Mouse (Mus musculus): ENCODE data around the gene Tigd3. TPM values are rescaled to one million over a fixed set of nuclear protein-coding genes. Genes with fewer than 3 reads are reported as not detected.

The Tigd3 gene
- polyA plus RNA-seq, 1 experiment from 2014 or later = 1.8 TPM

DNA sequence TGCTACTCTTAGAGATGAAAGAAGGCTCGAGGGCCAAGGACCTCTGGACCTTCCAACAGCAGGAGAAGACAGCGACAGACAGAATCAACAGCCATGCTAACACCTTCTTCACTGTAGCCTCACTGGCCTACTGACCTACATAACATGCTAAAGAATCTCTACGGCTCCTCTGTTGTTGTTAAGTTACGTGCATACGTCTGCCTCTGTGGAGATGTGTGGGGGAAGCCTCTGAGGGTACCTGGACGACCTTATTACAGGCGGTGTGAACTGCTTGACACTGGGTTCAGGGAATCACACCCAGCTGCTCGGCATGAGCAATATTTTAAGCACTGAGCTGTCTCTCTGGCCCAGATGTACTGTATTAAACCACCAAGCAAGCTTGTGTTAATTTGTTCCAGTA, 33.6 kb upstream of the Tigd3 start:
- no peak overlapping the region for H3K27ac ChIP-seq (replicated peaks in 1 of 2; ENCODE audit: control insufficient read depth in 1 of 2, insufficient read depth in 1 of 2, low read depth in 2 of 2, low read length in 2 of 2)

GRCm38 (mm10) chr19:5927026-5927425, 33.1 kb upstream of the Tigd3 start:
- no peak overlapping the region for H3K4me2 ChIP-seq (ENCODE audit: low read length)
- no peaks in the 10 kb centered on the region for H3K27me3 ChIP-seq (ENCODE audit: control insufficient read depth, insufficient read depth, low read length)
- H3K4me3 ChIP-seq (ENCODE audit: control insufficient read depth in 1 of 2, insufficient read depth in 1 of 2, low read depth in 1 of 2, low read length in 2 of 2) = no peak overlapping the region
- 80% methylated on average over 11 of the region's 11 CpGs for WGBS
- H3K9me3 ChIP-seq (ENCODE audit: control insufficient read depth, low read length) = no peaks in the 10 kb centered on the region
- H3K36me3 ChIP-seq (ENCODE audit: control insufficient read depth, insufficient read depth, low read length) = no peaks in the 10 kb centered on the region
- ATAC-seq (ENCODE audit: insufficient number of reproducible peaks, insufficient read depth, low FRiP score, low read depth) = no peak
- H3K4me1 ChIP-seq (ENCODE audit: control insufficient read depth in 2 of 2, insufficient read depth in 2 of 2, low read length in 2 of 2) = peaks cover 23 to 41% of the 10 kb centered on the region in 2 experiments
- H3K27ac ChIP-seq (replicated peaks in 1 of 2; ENCODE audit: control insufficient read depth in 1 of 2, insufficient read depth in 1 of 2, low read depth in 2 of 2, low read length in 2 of 2) = no peak overlapping the region
- H3K9ac ChIP-seq (ENCODE audit: low read length) = no peak overlapping the region

More for the DNA sequence above, 33.6 kb upstream of the Tigd3 start:
- Histone ChIP-seq H3K36me3 (ENCODE audit: control insufficient read depth, insufficient read depth, low read length) (no peaks in the 10 kb centered on the region), H3K27me3 (ENCODE audit: control insufficient read depth, insufficient read depth, low read length) (no peaks in the 10 kb centered on the region), H3K4me1 (ENCODE audit: control insufficient read depth in 2 of 2, insufficient read depth in 2 of 2, low read length in 2 of 2) (peaks cover 19 to 36% of the 10 kb centered on the region in 2 experiments), H3K4me2 (ENCODE audit: low read length) (no peak overlapping the region), H3K4me3 (ENCODE audit: control insufficient read depth in 1 of 2, insufficient read depth in 1 of 2, low read depth in 1 of 2, low read length in 2 of 2) (no peak overlapping the region), H3K9ac (ENCODE audit: low read length) (no peak overlapping the region), H3K9me3 (ENCODE audit: control insufficient read depth, low read length) (no peaks in the 10 kb centered on the region)
- WGBS = 73% methylated on average over 8 of the region's 8 CpGs
- no peak for ATAC-seq (ENCODE audit: insufficient number of reproducible peaks, insufficient read depth, low FRiP score, low read depth)

GRCm38 (mm10) chr19:5925311-5925855, 31.4 kb upstream of the Tigd3 start:
- peaks cover 28 to 48% of the 10 kb centered on the region in 2 experiments for H3K4me1 ChIP-seq (ENCODE audit: control insufficient read depth in 2 of 2, insufficient read depth in 2 of 2, low read length in 2 of 2)
- peak overlapping the region; percentile 47 to 89 for H3K27ac ChIP-seq (replicated peaks in 1 of 2; ENCODE audit: control insufficient read depth in 1 of 2, insufficient read depth in 1 of 2, low read depth in 2 of 2, low read length in 2 of 2)
- no peaks in the 10 kb centered on the region for H3K27me3 ChIP-seq (ENCODE audit: control insufficient read depth, insufficient read depth, low read length)
- ATAC-seq (ENCODE audit: insufficient number of reproducible peaks, insufficient read depth, low FRiP score, low read depth) = no peak
- peak overlapping the region; percentile 45 for H3K9ac ChIP-seq (ENCODE audit: low read length)
- H3K4me2 ChIP-seq (ENCODE audit: low read length) = peak overlapping the region; percentile 98
- H3K4me3 ChIP-seq (ENCODE audit: control insufficient read depth in 1 of 2, insufficient read depth in 1 of 2, low read depth in 1 of 2, low read length in 2 of 2) = peak overlapping the region; percentile 65 to 73
- H3K9me3 ChIP-seq (ENCODE audit: control insufficient read depth, low read length) = no peaks in the 10 kb centered on the region
- 25% methylated on average over 11 of the region's 11 CpGs for WGBS
- no peaks in the 10 kb centered on the region; the same call in 1 of the 2 replicates for H3K36me3 ChIP-seq (ENCODE audit: control insufficient read depth, insufficient read depth, low read length)

- ATAC-seq (ENCODE audit: insufficient number of reproducible peaks, insufficient read depth, low FRiP score, low read depth) = peak; percentile 89
- Histone ChIP-seq H3K4me3 (ENCODE audit: control insufficient read depth in 1 of 2, insufficient read depth in 1 of 2, low read depth in 1 of 2, low read length in 2 of 2) (peak within 1 kb of the TSS; percentile 65 to 73), H3K4me2 (ENCODE audit: low read length) (peak within 1 kb of the TSS; percentile 98), H3K4me1 (ENCODE audit: control insufficient read depth in 2 of 2, insufficient read depth in 2 of 2, low read length in 2 of 2) (peaks cover 23 to 42% of the 10 kb centered on the region in 2 experiments), H3K9me3 (ENCODE audit: control insufficient read depth, low read length) (no peaks in the 10 kb centered on the region), H3K27ac (replicated peaks in 1 of 2; ENCODE audit: control insufficient read depth in 1 of 2, insufficient read depth in 1 of 2, low read depth in 2 of 2, low read length in 2 of 2) (peak within 1 kb of the TSS; percentile 86 to 89), H3K27me3 (ENCODE audit: control insufficient read depth, insufficient read depth, low read length) (no peaks in the 10 kb centered on the region), H3K9ac (ENCODE audit: low read length) (peak within 1 kb of the TSS; percentile 74), H3K36me3 (ENCODE audit: control insufficient read depth, insufficient read depth, low read length) (no peaks in the 10 kb centered on the region; the same call in 1 of the 2 replicates)
- WGBS = 0% methylated on average over 18 of the region's 18 CpGs
Observed at GRCm38 (mm10) chr19:5924713-5925093, 30.8 kb upstream of the Tigd3 start, which contains the start of gene Cdc42ep2. Gene Cdc42ep2 (minus strand): TSS chr19:5924816.

DNA sequence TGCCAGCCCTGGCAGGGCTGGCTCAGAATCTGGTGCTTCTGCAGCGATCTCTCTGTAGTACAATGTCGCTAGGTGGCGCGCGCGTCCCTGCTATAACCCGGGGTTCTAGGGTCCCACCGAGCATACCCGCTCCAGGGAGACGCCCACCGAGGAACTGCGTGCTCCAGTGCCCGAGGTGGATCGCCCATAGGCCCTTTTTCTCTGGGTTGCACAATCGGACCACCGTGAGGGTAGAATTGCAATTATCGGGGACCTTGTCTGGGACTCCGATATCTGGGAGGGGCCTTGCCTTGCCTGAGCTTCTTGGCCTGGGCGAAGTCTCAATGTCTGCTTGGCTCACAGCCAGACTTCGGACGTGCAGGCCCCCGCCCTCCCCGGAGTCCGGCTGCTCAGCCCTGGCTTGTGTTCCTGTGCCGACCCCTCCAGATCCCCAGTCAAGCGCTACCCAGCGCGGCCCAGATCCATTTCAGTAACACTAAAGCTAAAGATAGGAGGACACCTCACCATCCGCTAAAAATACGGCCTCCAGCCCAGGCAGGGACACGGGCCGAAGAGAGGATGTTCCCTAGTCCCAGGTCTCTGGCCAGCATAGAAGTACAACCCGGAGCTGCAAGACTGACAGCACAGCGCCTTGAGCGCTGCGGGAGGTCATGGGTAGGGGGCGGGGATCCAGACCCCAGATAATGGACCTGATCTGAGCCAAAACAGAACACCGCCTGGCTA, 30.2 kb upstream of the Tigd3 start:
- WGBS = 0% methylated on average over 38 of the region's 38 CpGs
- Histone ChIP-seq H3K36me3 (ENCODE audit: control insufficient read depth, insufficient read depth, low read length) (no peaks in the 10 kb centered on the region; the same call in 1 of the 2 replicates), H3K27ac (replicated peaks in 1 of 2; ENCODE audit: control insufficient read depth in 1 of 2, insufficient read depth in 1 of 2, low read depth in 2 of 2, low read length in 2 of 2) (peak overlapping the region; percentile 86 to 89), H3K27me3 (ENCODE audit: control insufficient read depth, insufficient read depth, low read length) (no peaks in the 10 kb centered on the region), H3K9me3 (ENCODE audit: control insufficient read depth, low read length) (no peaks in the 10 kb centered on the region), H3K9ac (ENCODE audit: low read length) (peak overlapping the region; percentile 74), H3K4me1 (ENCODE audit: control insufficient read depth in 2 of 2, insufficient read depth in 2 of 2, low read length in 2 of 2) (peaks cover 19 to 38% of the 10 kb centered on the region in 2 experiments), H3K4me2 (ENCODE audit: low read length) (peak overlapping the region; percentile 98), H3K4me3 (ENCODE audit: control insufficient read depth in 1 of 2, insufficient read depth in 1 of 2, low read depth in 1 of 2, low read length in 2 of 2) (peak overlapping the region; percentile 65 to 73)
- peak; percentile 73 for ATAC-seq (ENCODE audit: insufficient number of reproducible peaks, insufficient read depth, low FRiP score, low read depth)

- H3K9me3 ChIP-seq (ENCODE audit: control insufficient read depth, low read length) = no peaks in the 10 kb centered on the region
- no peak for ATAC-seq (ENCODE audit: insufficient number of reproducible peaks, insufficient read depth, low FRiP score, low read depth)
- peak overlapping the region; percentile 9 to 65; a peak in 1 of 4 replicates for H3K4me3 ChIP-seq (ENCODE audit: control insufficient read depth in 1 of 2, insufficient read depth in 1 of 2, low read depth in 1 of 2, low read length in 2 of 2)
- H3K4me1 ChIP-seq (ENCODE audit: control insufficient read depth in 2 of 2, insufficient read depth in 2 of 2, low read length in 2 of 2) = peaks cover 19 to 28% of the 10 kb centered on the region in 2 experiments
- no peaks in the 10 kb centered on the region for H3K27me3 ChIP-seq (ENCODE audit: control insufficient read depth, insufficient read depth, low read length)
- H3K27ac ChIP-seq (replicated peaks in 1 of 2; ENCODE audit: control insufficient read depth in 1 of 2, insufficient read depth in 1 of 2, low read depth in 2 of 2, low read length in 2 of 2) = 0 out of 4 replicates have a peak overlapping the region, but pooled peaks of 1 of the 2 experiments have one; percentile 89
- H3K9ac ChIP-seq (ENCODE audit: low read length) = peak overlapping the region; percentile 51; the same call in 1 of the 2 replicates
- peaks cover 10% of the 10 kb centered on the region for H3K36me3 ChIP-seq (ENCODE audit: control insufficient read depth, insufficient read depth, low read length)
- WGBS = 86% methylated on average over 3 of the region's 3 CpGs
- peak overlapping the region; percentile 98 for H3K4me2 ChIP-seq (ENCODE audit: low read length)
Observed at GRCm38 (mm10) chr19:5922963-5923362, 29.0 kb upstream of the Tigd3 start.

- Histone ChIP-seq H3K27me3 (ENCODE audit: control insufficient read depth, insufficient read depth, low read length) (no peaks in the 10 kb centered on the region), H3K27ac (replicated peaks in 1 of 2; ENCODE audit: control insufficient read depth in 1 of 2, insufficient read depth in 1 of 2, low read depth in 2 of 2, low read length in 2 of 2) (peak overlapping the region; percentile 20 to 22; a peak in 1 of 4 replicates), H3K4me2 (ENCODE audit: low read length) (peak overlapping the region; percentile 98), H3K36me3 (ENCODE audit: control insufficient read depth, insufficient read depth, low read length) (peaks cover 16% of the 10 kb centered on the region), H3K4me3 (ENCODE audit: control insufficient read depth in 1 of 2, insufficient read depth in 1 of 2, low read depth in 1 of 2, low read length in 2 of 2) (peak overlapping the region; percentile 7 to 9; a peak in 3 of 4 replicates), H3K9ac (ENCODE audit: low read length) (peak overlapping the region; percentile 51), H3K4me1 (ENCODE audit: control insufficient read depth in 2 of 2, insufficient read depth in 2 of 2, low read length in 2 of 2) (peaks cover 19 to 28% of the 10 kb centered on the region in 2 experiments), H3K9me3 (ENCODE audit: control insufficient read depth, low read length) (no peaks in the 10 kb centered on the region)
- ATAC-seq (ENCODE audit: insufficient number of reproducible peaks, insufficient read depth, low FRiP score, low read depth) = no peak
- WGBS = 37% methylated on average over 15 of the region's 15 CpGs
Observed at GRCm38 (mm10) chr19:5922119-5922942, 28.4 kb upstream of the Tigd3 start.

All from heart, embryonic 14.5 days (tissue).